Mouse (Mus musculus) thymus, adult 2 months (tissue): ENCODE data around the gene Gm44790. TPM values are rescaled to one million over a fixed set of nuclear protein-coding genes. Genes with fewer than 3 reads are reported as not detected.

Source experiments
- DNase-seq: peaks from one replicate; pipeline ENCODE4 v3.0.0; 2021
- H3K27ac ChIP-seq: fragments of 200-500 bp; 2 replicates; pipeline ENCODE4 v1.5.1; 2012; ENCODE audit warnings: low read length, control low read depth; ENCODE audit not compliant: control insufficient read depth, insufficient read depth
- H3K27me3 ChIP-seq: fragments of 200-500 bp; 2 replicates; pipeline ENCODE4 v1.6.1; 2012; ENCODE audit warnings: mild to moderate bottlenecking, low read length, moderate library complexity, mixed read lengths; ENCODE audit not compliant: control insufficient read depth, insufficient read depth
- H3K36me3 ChIP-seq: fragments of 200-500 bp; 2 replicates; pipeline ENCODE4 v1.6.1; 2012; ENCODE audit warnings: mild to moderate bottlenecking, low read length, moderate library complexity; ENCODE audit not compliant: control insufficient read depth, insufficient read depth
- H3K4me1 ChIP-seq: fragments of 200-500 bp; replicated peaks from 2 replicates; pipeline ENCODE4 v1.6.1; 2012; ENCODE audit warnings: low read length; ENCODE audit not compliant: control insufficient read depth, insufficient read depth
- H3K4me3 ChIP-seq: fragments of 200-500 bp; 2 replicates; pipeline ENCODE4 v1.5.1; 2012; ENCODE audit warnings: mild to moderate bottlenecking, low read length, control low read depth, moderate library complexity; ENCODE audit not compliant: control insufficient read depth, insufficient read depth
- CTCF ChIP-seq: fragments of 200-500 bp; IDR thresholded peaks from 2 replicates; pipeline ENCODE4 v1.5.1; 2012; ENCODE audit warnings: mild to moderate bottlenecking, control low read depth, low read length, moderate library complexity, borderline replicate concordance; ENCODE audit not compliant: control insufficient read depth, poor library complexity, insufficient read depth; ENCODE audit errors: extremely low read depth
- POLR2A ChIP-seq: fragments of 200-500 bp; IDR thresholded peaks from 2 replicates; pipeline ENCODE4 v1.6.1; 2012; ENCODE audit warnings: mild to moderate bottlenecking, low read length, control low read depth, moderate library complexity; ENCODE audit not compliant: control insufficient read depth, poor library complexity, insufficient read depth; ENCODE audit errors: extremely low read depth
- WGBS: fragments of 180-500 bp; shearing (Covaris S2); methylation state at CpG from one replicate; pipeline ENCODE4 v1.1.7; 2018; 5-methylcytosine and 5-hydroxymethylcytosine counted together
- polyA plus RNA-seq: library from polyadenylated mRNA; depleted of rRNA; stranded (reverse); fragments of >200 nt; gene quantifications from 2 replicates; pipeline ENCODE4 v1.2.3, GENCODE M21; 2012

The Gm44790 gene
- polyA plus RNA-seq, 1 experiment: 32.5 TPM

- no peaks in the 10 kb centered on the region for H3K4me1 ChIP-seq
- no peak for TF ChIP-seq POLR2A
- TF ChIP-seq CTCF: no peak
- no peak for DNase-seq
- WGBS: 95% methylated on average over 12 of the region's 12 CpGs
- H3K4me3 ChIP-seq: no peak overlapping the region
- H3K27me3 ChIP-seq: no peaks in the 10 kb centered on the region
- 0 out of 2 replicates have a peak, but pooled peaks cover 3% of the 10 kb centered on the region for H3K36me3 ChIP-seq
- no peak overlapping the region for H3K27ac ChIP-seq
Observed at GRCm38 (mm10) chr6:86387313-86387712, 39.1 kb upstream of the Gm44790 start.

GRCm38 (mm10) chr6:86388461-86388860 is 38.0 kb upstream of the Gm44790 start:
- 95% methylated on average over 18 of the region's 18 CpGs for WGBS
- H3K27ac ChIP-seq: no peak overlapping the region

DNA sequence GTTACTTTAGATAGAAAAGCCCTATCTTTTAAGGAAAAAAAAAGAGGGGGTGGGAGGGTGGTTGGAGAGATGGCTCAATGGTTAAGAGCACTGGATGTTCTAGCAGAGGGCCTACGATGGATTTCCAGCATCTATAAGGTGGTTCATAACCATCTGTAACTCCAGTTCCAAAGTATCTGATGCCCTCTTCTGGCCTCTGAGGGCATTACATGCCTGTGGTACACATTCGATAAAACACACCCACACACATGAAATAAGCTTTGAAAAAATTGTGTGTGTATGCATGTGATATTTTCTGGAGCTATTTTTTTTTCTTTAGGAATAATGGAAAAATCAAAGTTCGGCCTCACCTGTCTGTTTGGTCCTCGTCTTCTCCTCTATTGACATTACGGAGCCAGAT is 35.1 kb upstream of the Gm44790 start:
- TF ChIP-seq POLR2A (no peak), CTCF (no peak)
- Histone ChIP-seq H3K4me3 (no peak overlapping the region), H3K27ac (no peak overlapping the region), H3K4me1 (peaks cover 3% of the 10 kb centered on the region; the same call in 1 of the 2 replicates), H3K27me3 (no peaks in the 10 kb centered on the region), H3K36me3 (0 out of 2 replicates have a peak, but pooled peaks cover 3% of the 10 kb centered on the region)
- DNase-seq: no peak
- 96% methylated on average over 5 of the region's 5 CpGs for WGBS

More at GRCm38 (mm10) chr6:86388461-86388860, 38.0 kb upstream of the Gm44790 start:
- Histone ChIP-seq H3K4me3 (no peak overlapping the region), H3K36me3 (0 out of 2 replicates have a peak, but pooled peaks cover 3% of the 10 kb centered on the region), H3K27me3 (no peaks in the 10 kb centered on the region), H3K4me1 (no peaks in the 10 kb centered on the region)
- DNase-seq: no peak
- no peak for TF ChIP-seq POLR2A
- no peak for TF ChIP-seq CTCF

- TF ChIP-seq POLR2A (no peak), CTCF (no peak)
- Histone ChIP-seq H3K36me3 (0 out of 2 replicates have a peak, but pooled peaks cover 3% of the 10 kb centered on the region), H3K4me1 (peaks cover 5% of the 10 kb centered on the region; the same call in 1 of the 2 replicates), H3K27me3 (no peaks in the 10 kb centered on the region), H3K27ac (no peak overlapping the region), H3K4me3 (no peak overlapping the region)
- 100% methylated on average over 1 of the region's 1 CpGs for whole genome bisulfite sequencing
- DNase-seq: no peak
Observed at GRCm38 (mm10) chr6:86393187-86393586, 33.3 kb upstream of the Gm44790 start.

DNA sequence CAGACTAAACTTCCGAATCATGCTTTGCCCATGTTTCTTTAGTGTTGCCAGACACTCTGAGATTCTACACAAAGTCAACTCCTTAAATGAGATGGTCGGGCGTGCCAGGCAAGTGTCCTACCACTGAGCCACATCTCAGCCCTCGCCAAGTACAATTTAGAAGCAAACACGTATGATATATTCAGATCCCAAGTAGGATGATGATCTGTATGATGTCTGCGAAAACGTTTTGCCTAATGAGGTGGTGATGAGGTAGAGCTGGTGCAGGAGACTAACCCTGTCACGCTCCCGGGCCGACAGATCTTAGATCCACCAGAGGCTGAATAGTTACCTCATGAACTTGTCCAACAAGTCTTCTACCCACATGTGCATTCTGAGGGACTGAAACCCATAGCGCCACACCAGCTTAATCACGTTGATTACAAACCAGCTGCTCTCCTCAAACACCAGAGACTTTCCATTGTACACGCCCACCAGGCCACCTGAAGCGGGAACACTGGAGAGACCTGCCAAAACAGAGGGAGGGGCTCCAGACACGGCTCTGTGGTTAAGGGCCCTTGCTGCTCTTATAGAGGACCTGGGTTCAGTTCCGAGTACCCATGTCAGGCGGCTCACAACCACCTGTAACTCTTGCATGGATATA is 32.3 kb upstream of the Gm44790 start:
- 94% methylated on average over 17 of the region's 17 CpGs for WGBS
- H3K4me3 ChIP-seq: no peak overlapping the region
- no peak for DNase-seq

DNA sequence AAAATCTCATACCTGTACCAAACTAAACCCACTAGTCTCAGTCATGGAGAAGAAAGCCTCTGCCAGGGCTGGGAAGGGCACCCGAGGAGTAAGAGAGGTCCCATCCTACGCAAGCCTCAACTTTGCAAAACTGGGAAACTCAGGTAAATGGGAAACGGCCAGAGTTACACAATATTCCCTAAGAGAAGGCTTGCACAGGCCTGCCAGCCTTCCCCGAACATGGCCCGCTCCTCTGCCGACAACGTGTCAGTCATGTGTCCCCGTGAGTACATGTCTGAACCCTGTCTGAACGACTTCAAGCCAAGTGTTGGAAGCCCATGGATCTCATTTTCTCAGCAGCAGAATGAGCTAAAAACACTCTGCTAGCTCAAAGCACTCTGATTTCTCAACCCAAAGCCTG is 31.4 kb upstream of the Gm44790 start:
- 0 out of 2 replicates have a peak, but pooled peaks cover 3% of the 10 kb centered on the region for H3K36me3 ChIP-seq
- WGBS: 97% methylated on average over 9 of the region's 9 CpGs
- no peak overlapping the region for H3K27ac ChIP-seq
- no peak overlapping the region for H3K4me3 ChIP-seq
- DNase-seq: no peak
- H3K27me3 ChIP-seq: no peaks in the 10 kb centered on the region
- TF ChIP-seq CTCF (no peak), POLR2A (no peak)
- H3K4me1 ChIP-seq: peaks cover 5% of the 10 kb centered on the region; the same call in 1 of the 2 replicates

More for the DNA sequence above, 32.3 kb upstream of the Gm44790 start:
- Histone ChIP-seq H3K27ac (no peak overlapping the region), H3K36me3 (0 out of 2 replicates have a peak, but pooled peaks cover 3% of the 10 kb centered on the region), H3K4me1 (peaks cover 5% of the 10 kb centered on the region; the same call in 1 of the 2 replicates), H3K27me3 (no peaks in the 10 kb centered on the region)
- no peak for TF ChIP-seq CTCF
- TF ChIP-seq POLR2A: no peak
